Mouse (Mus musculus): ENCODE measurements around the gene Dmwd.

- no peak for TF ChIP-seq CTCF (IDR thresholded peaks at IDR 0.05; ENCODE audit: borderline replicate concordance, insufficient read depth, low read length)
- peak; percentile 30; the same call in 1 of the 2 replicates for TF ChIP-seq POLR2A (IDR thresholded peaks at IDR 0.05; ENCODE audit: low read depth, low read length)
Observed at GRCm38 (mm10) chr7:19095751-19096110, 19.7 kb downstream of the Dmwd start.

Data from embryonic fibroblast, embryonic 13.5 days (primary cell).